Mouse (Mus musculus) gastrocnemius, adult 8-10 months (tissue): ENCODE results near the gene Guca1b. TPM values are rescaled to one million over a fixed set of nuclear protein-coding genes. Genes with fewer than 3 reads are reported as not detected.

Experiments
- DNase-seq, 2 experiments: peaks; one replicate each; pipeline ENCODE4 v3.0.0; 2022; ENCODE audit warnings: low spot score in 2 of 2
- total RNA-seq, 4 experiments: library from RNA; stranded (reverse); gene quantifications; 2 replicates each; pipeline ENCODE4 v1.2.4; 2022

Gene Guca1b
- under 1 TPM in 3 of 4 experiments, not detected in 1; 0.16 to 0.36 (median 0.34) TPM for total RNA-seq

DNA sequence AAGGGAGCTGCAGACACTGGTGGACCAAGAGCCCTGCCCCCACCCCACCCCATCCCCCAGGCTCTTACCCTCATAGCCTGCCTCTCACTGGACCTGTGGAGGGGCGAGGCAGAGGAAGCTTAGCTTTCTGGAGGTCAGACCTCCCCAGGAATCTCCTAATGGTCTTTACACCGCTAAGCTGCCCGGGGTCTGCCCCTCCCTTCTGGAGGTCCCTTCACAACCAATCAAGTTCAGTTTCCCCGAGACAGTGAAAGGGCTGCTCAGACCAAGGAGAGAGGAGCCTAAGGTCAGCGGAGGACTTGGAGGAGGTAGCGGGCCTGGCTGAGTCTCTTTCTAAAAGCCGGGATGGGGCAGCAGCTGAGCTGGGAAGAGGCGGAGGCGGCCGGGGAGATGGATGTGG is at the start of gene Guca1b:
Gene Guca1b, plus strand, starts transcription at position 249 of the 400 bp plus-strand sequence.
- DNase-seq: no peak

DNA sequence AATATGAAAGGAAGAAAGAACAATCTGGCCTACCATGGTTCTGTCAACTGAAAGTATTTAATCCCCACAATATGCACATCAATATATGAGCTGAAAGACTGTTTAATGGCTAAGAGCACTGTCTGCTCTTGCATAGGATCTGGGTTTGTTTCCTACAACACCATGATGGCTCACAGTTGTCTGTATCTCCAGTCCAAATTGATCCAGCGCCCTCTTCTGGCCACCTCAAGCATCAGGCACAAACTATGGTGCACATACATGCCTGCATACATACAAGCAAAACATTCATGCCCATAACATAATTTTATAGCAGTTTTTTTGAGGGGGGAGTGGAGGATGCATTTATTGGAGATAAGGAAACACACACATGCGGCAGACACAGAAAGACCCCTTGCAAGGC is 42.1 kb upstream of the Guca1b start:
- DNase-seq: no peak

DNA sequence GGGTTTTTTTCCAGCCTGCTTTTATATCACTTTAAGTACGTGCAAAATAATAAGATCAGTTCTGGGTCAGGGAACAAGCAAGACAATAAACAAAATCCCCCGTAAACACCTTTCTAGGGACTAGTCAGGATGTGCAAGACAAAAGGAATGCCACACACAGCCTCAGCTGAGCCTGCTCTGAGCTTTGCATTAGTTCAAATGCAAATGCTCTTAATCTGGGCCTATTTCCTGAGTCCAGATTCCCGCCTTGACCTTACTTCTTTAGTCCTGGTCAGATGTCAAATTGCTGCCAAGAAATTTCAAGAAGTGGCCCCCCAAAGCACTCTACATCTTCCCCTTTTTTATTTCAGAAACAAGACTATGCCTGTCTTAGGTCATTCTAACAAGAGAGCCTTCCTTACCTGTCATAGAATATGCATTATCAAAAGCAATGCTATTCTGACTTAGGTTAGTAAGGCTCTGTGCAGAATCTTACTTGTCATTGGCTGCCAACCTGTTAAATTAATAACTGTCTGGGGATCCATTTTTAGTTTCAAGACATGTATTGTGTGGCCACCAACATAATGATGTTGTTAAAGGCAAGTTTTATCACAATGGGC is 35.4 kb upstream of the Guca1b start:
- DNase-seq: no peak

DNA sequence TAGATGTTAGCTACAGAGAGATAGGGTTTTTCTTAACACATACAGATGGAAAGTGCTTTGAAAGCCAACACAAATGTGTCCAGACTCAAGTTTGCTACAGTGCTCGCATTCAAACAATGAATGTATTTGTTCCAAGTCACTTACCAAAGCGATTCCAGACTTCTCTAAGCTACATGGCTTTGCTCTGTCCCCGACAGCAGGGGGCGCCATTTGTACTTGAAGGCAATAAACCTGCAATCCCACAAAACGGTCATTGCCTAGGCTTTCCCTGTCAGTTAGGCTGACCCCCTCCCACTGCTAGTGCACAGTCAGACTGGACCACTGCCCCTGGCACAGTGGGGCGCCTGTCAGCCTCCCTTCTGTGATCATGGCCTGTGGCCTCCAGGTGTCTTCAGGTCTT is 25.2 kb upstream of the Guca1b start:
- DNase-seq: no peak

DNA sequence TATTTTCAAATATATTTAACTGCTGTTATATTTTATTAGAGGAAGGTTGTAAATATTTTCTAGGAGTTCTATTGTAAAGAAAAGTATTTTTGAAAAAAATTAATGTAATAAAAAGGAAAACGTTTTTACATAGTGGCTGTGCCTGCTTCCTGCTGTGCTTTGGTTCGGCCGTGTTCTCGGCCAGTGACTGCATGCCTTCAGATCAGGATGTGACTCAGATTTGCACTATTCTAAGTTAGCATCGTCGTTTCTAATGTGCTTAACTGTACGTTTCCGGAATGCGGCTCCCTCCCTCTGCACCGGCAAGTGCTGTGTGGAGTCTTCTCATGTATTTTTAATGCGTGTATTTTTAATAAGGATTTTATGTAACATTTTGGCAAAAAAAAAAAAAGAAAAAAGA is 23.9 kb upstream of the Guca1b start:
- no peak for DNase-seq

DNA sequence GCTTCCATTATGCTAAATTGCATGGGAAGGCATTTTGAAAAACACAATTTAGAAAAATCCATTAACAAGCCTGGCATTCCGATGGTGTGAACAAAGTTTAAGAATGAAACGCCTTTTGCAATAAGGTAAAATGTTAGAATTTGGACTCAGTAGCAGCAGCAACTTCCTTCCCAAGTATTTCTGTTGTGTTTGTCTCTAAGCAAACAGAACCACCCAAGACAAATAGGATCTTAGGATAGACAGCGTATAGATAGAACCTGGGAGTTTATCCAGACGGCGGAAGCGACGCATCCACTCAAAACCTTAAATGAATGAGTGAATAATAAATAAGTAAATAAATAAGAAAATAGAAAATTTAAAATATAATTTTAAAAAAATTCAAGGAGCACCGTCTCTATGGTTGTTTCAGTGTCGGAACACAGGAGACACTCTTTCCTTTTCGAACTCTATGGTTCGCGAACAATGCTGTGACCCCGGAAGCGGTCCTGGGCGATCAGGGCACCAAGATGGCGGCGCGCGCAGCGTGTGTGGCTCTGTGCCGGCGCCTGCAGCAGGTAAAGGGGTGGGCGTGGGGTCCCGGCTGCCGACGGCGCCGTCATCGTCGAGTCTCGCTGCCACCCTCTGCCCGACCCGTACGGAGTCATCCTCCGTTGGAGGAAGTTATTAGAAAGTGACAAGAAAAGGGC is 16.6 kb upstream of the Guca1b start, which contains the start of gene Mrps10:
Gene Mrps10, plus strand, starts transcription at position 487 of the 686 bp plus-strand sequence.
- DNase-seq: peak; percentile 65 to 75

DNA sequence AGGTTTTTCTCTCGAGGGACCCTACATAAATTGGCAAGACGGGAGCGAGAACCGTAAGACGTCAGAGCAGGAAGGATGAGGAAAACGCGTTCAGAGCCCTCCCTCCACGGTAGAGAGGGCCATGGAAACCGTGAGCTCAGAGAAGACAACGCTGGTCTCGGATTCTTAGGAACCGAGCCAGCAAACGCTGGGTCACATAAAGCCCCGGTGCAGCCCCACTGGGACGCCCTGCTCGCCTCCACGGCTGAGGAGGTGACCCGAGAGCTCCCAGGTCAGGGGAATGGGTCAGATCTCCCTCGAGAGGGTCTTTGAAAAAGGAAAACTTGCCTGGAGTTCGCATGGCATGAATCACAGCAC is 16.1 kb upstream of the Guca1b start:
- no peak for DNase-seq

DNA sequence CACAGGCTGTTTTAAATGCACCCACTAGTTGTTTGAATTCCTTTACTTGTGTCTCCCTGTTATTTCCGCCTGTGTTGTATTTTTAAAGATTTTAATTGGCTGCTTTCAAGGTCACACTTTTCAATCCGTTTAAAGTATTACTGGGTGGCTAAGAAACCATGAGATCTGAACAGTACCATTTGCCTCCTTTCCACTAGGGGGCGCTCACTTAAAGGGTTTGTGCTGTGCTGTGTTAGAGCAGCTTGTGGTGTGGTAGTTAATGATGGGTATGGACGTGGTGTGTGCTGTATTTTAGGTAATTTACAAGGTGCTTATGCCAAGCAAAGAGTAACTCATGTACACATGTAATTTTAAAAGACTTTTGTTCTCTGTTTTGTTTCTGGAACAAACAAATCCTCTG is 13.7 kb upstream of the Guca1b start:
- no peak for DNase-seq

DNA sequence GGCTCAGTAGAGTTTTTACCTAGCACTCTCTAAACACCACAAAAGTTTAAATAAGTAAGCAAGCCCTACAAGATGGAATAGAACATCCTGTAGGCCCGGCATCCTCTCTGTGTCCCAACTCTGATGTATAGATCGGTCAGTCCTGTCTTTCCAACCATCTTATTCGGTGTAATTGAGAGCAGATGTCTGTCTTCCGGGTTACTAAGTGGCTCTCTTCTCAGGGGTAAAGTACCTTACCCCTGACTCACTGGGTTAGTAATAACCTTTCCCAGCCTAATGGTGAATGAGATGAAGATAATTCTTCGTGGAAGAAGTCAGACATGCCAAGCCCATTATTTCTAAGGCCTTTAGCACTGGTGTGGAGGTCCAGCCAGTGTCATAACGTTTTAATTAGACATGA is 11.2 kb upstream of the Guca1b start:
- DNase-seq: no peak

DNA sequence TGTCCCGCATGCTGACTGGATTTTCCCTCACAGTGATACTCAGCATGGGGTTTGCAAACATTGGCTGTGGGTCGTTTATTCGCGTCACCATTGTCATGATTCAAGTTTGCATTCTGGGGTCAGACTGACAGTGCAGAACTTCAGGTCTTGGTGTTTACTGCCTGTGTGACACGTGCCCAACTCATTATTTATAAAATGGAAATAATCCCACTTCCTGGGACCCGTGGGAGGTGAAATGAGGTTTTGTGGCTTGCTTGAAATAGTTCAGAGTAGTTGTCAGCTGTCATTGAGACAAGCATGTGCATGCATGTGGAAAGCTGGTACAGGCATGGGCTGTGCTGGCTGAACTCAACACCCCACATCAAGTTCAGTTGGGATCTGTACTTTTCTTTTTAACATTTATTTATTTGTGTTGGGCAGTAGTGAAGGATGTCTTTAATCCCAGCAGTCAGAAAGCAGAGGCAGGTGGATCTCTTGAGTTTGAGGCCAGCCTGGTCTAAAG is 8.4 kb upstream of the Guca1b start:
- DNase-seq: no peak

DNA sequence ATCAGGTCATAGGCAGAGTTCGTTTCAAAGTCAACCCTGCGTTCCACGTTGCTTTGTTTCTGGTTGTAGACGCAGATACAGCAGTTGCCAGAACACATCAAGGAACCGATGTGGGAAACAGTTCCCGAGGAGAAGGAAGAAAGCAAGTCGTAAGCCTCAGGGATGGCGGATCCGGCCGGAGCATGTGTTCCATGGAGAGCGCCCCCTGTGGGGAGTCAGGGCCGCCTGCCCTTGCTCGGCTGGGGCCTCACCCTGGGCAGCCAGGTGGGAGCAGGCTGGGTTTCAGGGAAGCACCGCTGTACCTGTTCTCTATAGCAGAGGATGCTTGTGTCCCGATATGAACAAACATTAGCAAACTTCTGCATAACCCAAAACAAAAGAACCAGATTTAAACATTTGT is 7.1 kb upstream of the Guca1b start:
- no peak for DNase-seq

DNA sequence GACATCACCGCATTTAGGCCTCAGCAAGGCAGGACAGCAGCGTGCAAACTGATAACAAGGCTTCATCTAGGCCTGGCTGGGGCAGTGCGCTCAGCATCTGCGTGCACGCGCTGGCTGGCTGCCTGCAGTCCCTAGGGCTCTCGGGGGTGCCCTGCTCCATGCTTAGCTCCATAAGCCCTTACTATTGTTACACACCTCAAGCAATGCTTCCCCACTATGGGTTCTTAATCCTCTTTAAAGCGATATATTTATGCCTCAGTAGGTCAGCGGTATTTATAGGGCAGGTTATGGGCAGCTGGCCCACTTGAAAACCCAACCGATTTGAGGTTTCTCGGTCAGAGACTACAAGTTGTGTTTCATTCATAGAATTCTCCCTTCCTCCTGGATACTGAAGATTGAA is 3.3 kb upstream of the Guca1b start:
- DNase-seq: no peak

DNA sequence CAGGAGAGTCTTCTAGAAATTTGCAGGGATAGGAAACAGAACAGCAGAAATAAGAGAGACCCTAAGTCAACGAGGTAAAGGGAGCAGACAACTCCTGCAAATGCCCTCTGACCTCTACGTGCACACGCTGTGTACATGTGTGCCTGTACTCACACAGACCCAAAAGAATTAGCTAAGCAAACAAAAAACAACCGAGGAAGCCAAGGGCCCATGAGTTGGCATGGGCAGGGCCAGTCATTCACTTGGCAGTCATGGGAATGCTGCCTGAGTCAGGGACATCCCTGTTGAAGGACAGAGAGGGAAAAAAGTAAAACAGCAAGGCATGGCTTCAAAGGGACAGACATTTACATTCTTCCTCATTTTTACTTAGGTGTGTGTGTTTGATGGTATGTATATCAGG is 1.9 kb upstream of the Guca1b start:
- no peak for DNase-seq

DNA sequence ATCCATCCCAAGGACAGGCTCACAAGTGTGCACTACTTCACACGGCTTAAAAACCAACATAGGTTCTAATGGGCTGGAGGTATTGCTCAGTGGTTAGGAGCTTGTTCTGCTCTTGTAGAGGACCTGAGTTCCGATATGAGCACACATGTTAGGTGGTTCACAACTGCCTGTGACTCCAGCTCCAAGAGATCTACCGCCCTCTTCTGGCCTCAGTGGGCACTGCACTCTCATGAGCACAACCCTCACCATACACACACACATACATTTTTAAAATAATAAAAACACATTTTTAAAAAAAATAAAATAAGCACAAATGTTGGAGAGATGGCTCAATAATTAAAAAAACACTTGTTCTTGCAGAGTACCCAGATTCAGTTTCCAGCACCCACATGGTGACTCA is 1.1 kb upstream of the Guca1b start:
- DNase-seq: no peak

DNA sequence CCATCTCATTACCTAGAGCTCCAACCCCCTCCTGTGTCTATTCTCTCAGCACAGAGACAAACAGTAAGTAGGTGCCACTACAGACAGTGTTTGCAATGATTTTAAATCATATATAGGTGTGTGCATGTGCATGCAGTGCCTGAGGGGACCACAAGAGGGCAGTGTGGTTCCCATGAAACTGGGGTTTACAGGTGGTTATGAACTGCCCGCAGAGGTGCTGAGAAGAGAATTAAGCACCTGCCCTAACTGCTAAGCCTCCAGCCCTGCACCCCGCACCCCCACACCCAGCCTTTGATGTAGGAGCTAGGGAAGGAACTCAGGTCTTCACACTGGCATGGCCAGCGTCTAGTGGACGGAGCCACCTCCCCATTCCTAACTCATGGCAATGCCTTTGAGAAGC is 1.5 kb downstream of the Guca1b start:
- DNase-seq: no peak

DNA sequence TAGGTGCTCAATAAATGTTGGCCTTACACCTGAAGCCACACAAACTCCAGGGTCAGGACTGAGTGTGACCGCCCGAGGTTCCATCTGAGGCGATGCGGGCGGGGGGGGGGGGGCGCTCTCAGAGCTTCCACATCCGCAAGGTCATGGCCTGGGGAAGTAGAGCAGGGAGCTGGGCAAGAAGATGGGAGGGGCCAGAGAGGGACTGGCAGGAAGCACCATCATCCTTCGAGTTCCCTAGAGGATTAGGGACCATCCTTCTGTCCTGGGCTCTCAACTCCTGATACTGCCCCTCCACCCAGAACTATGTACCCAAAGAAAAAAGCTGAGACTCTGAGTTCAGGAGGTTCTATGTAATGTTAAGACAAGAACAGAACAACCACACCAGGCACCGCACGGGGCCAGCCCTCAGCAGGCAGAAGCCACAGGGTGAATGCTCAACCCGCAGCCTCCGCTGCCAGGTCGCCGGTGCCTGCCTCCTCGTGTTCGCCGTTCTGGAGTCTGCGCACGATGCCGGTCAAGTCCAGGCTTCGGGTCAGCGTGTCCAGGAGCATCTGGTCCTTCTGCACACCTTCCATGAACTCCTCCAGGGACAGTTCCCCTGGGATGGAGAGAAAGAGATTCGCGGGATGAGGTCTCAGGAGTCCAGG is 9.2 kb downstream of the Guca1b start:
- DNase-seq: no peak

DNA sequence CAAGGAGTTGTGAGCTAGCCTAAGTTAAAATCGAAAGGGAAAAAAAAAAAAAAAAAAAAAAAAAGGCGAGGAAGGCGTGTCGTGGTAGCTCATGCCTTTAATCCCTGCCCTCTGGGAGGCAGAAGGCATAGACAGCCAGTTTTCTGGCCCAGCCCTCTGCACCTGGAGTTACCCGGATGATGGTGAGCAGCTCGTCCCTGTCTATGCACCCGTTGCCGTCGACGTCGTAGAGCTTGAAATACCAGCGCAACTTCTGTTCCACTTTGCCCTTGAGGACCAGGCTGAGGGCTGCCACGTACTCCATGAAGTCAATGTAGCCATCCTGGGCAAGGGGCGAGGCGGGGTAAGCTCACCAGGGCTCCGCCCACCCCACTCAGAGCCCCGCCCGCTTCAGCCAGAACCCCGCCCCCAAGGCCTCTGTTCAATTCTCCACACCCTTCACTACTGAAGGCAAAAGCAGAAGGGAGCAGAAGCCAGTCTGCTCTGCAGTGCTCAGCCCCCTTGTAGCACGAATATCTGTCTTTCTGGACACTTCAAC is 10.3 kb downstream of the Guca1b start:
- DNase-seq: no peak

DNA sequence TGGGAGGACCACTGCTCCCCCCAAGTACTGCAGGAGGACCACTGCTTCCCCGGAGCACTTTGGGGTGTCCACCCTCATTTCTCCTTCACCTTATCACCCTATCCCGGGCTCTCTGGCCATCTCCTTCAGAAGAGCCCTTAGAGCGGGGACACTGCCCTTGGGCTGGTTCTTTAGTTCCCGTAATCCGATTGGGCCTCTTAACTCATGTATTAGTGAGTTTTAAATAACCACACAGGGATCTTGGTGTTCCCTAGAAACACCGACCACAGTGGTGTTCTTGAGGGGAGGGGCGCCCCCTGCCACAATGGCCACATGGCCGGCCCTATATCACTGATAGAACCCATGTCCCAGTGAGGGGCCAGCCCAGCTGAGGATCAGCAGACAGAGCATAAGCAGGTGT is 13.9 kb downstream of the Guca1b start:
- no peak for DNase-seq

DNA sequence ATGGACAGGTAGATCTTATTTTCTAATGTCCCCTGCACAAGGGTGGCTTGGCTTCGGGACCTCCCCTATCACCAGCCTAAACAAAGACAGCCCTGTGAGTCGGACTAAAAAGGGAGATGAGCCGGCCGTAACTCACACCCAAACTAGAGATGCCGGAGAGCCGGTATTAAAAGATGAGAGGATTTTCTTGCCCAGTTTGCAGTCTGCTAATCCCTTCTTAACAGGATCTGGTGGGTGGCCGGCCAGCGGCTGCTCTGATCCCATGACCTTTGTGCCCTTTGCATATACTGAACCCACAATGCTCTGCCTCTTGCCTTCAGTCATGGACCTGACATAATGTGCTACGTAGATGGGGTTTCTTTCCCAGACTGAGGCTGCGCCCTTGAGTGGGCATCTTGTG is 15.3 kb downstream of the Guca1b start, which contains the start of gene Guca1a:
Gene Guca1a, minus strand, starts transcription at position 134 of the 400 bp plus-strand sequence.
- DNase-seq: no peak

DNA sequence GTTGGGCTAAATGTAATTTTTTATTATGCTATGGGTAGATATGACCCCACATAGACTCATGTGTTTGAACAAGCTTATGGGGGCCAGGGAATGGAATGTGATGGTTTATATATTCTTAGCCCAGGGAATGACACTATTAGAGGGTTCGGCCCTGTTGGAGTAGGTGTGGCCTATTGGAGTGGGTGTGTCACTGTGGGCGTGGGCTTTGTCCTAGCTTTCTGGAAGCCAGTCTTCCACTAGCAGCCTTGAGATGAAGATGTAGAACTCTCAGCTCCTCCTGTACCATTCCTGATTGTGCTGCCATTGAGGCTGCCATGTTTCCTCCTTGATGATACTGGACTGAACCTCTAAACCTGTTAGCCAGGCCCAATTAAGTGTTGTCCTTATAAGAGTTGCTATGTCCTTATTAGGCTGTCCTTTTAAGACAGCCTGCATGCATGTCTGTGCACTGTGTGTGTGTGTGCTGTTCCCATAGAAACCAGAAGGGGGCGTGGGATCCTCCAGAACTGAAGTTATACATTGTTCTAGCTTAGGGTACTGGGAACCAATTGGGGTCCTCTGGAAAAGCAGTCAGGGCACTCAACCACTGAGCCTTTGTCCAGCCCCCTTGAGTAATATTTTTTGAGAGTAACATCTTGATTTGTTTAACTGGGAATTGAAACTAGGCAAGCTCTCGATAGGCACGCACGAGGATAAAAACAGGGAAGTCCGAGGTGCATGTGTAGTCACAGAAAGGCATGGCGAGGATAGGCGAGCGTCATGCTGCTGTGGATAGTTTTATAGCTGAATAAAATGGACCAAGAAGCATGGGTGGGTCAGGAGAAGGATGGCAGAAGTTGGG is 22.7 kb downstream of the Guca1b start:
- DNase-seq: no peak

DNA sequence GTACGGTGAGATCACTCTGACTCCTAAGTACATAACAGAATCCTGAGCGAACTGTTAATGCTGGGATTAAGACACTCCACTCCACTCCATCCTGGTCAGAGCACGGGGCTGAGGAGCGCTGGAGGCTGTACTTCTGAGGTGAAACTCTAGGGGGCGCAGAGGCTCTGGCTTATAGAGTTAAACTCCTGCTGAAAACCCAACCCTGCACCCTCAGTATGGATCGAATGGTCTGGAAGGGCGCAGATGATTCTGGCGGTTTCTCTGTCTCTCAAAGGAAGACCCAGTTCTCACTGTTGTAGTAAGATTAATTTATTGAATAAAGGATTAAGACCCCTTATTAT is 23.3 kb downstream of the Guca1b start:
- DNase-seq: peak in 1 of 2 experiments; percentile 15
